Mouse (Mus musculus) bone marrow macrophage, adult 2 months (primary cell): ENCODE results near the gene Trub2. TPM values are rescaled to one million over a fixed set of nuclear protein-coding genes. Genes with fewer than 3 reads are reported as not detected.

ENCODE experiments used
- H3K27ac ChIP-seq: 2 replicates; pipeline ENCODE4 v1.5.1; 2012; ENCODE audit warnings: low read depth, low read length; ENCODE audit not compliant: insufficient read depth
- H3K4me1 ChIP-seq: 2 replicates; pipeline ENCODE4 v1.6.1; 2012; ENCODE audit warnings: low read length; ENCODE audit not compliant: control insufficient read depth, insufficient read depth
- H3K4me3 ChIP-seq: 2 replicates; pipeline ENCODE4 v1.5.1; 2012; ENCODE audit warnings: mild to moderate bottlenecking, low read length, moderate library complexity; ENCODE audit not compliant: insufficient read depth
- CTCF ChIP-seq: IDR thresholded peaks from 2 replicates; pipeline ENCODE4 v1.5.1; 2012; ENCODE audit warnings: low read depth, mild to moderate bottlenecking, low read length, moderate library complexity
- POLR2A ChIP-seq: IDR thresholded peaks from 2 replicates; pipeline ENCODE4 v1.6.1; 2012; ENCODE audit warnings: mild to moderate bottlenecking, low read depth, low read length, borderline replicate concordance
- polyA plus RNA-seq: library from polyadenylated mRNA; stranded (reverse); fragments of >200 nt; gene quantifications from 2 replicates; pipeline ENCODE4 v1.2.4, GENCODE M21; 2012; ENCODE audit not compliant: missing spikeins, insufficient read depth, insufficient read length

The Trub2 gene
- polyA plus RNA-seq, 1 experiment: 19.0 TPM

- TF ChIP-seq CTCF (no peak), POLR2A (no peak)
- Histone ChIP-seq H3K27ac (peak overlapping the region; percentile 8; the same call in 1 of the 2 replicates), H3K4me1 (peaks cover 24% of the 10 kb centered on the region), H3K4me3 (no peak overlapping the region)
These were observed 15.0 kb downstream of the Trub2 start for GRCm38 (mm10) chr2:29773323-29773722.

GRCm38 (mm10) chr2:29771611-29772461 lies 16.5 kb downstream of the Trub2 start:
- peak overlapping the region; percentile 59 for H3K27ac ChIP-seq
- H3K4me3 ChIP-seq: no peak overlapping the region
- H3K4me1 ChIP-seq: peaks cover 24% of the 10 kb centered on the region
- TF ChIP-seq CTCF (no peak), POLR2A (no peak)

- Histone ChIP-seq H3K27ac (no peak overlapping the region), H3K4me1 (peaks cover 24% of the 10 kb centered on the region), H3K4me3 (no peak overlapping the region)
- TF ChIP-seq POLR2A (no peak), CTCF (no peak)
These were observed 18.1 kb downstream of the Trub2 start for GRCm38 (mm10) chr2:29770162-29770561.

GRCm38 (mm10) chr2:29768901-29769300 lies 19.4 kb downstream of the Trub2 start:
- peaks cover 24% of the 10 kb centered on the region for H3K4me1 ChIP-seq
- no peak overlapping the region for H3K4me3 ChIP-seq
- H3K27ac ChIP-seq: no peak overlapping the region
- TF ChIP-seq CTCF (no peak), POLR2A (no peak)

- TF ChIP-seq POLR2A (0 out of 2 replicates have a peak, but pooled peaks have one; percentile 19), CTCF (no peak)
- Histone ChIP-seq H3K4me1 (peaks cover 20% of the 10 kb centered on the region), H3K27ac (no peak overlapping the region), H3K4me3 (no peak overlapping the region)
These were observed 20.2 kb downstream of the Trub2 start for GRCm38 (mm10) chr2:29767976-29768709.

- Histone ChIP-seq H3K4me3 (no peak overlapping the region), H3K4me1 (no peaks in the 10 kb centered on the region), H3K27ac (no peak overlapping the region)
- TF ChIP-seq POLR2A (no peak), CTCF (peak; percentile 78)
These were observed 23.5 kb downstream of the Trub2 start for GRCm38 (mm10) chr2:29764831-29765230.

GRCm38 (mm10) chr2:29755693-29756092 lies 32.6 kb downstream of the Trub2 start:
- no peak overlapping the region for H3K4me3 ChIP-seq
- TF ChIP-seq POLR2A (no peak), CTCF (no peak)
- H3K4me1 ChIP-seq: no peaks in the 10 kb centered on the region
- no peak overlapping the region for H3K27ac ChIP-seq

- Histone ChIP-seq H3K4me1 (peaks cover 2% of the 10 kb centered on the region; the same call in 1 of the 2 replicates), H3K4me3 (no peak overlapping the region), H3K27ac (no peak overlapping the region)
- no peak for TF ChIP-seq POLR2A
- no peak for TF ChIP-seq CTCF
These were observed 35.9 kb downstream of the Trub2 start for GRCm38 (mm10) chr2:29752397-29752796.

- Histone ChIP-seq H3K4me3 (no peak within 1 kb of the TSS), H3K4me1 (peaks cover 3% of the 10 kb centered on the region; the same call in 1 of the 2 replicates), H3K27ac (no peak within 1 kb of the TSS)
- TF ChIP-seq POLR2A (no peak), CTCF (no peak)
These were observed 36.8 kb downstream of the Trub2 start, which contains the start of gene Gm13420 for GRCm38 (mm10) chr2:29751497-29751896. Gene Gm13420, minus strand, starts transcription at chr2:29751685.

- H3K4me1 ChIP-seq: peaks cover 3% of the 10 kb centered on the region; the same call in 1 of the 2 replicates
- H3K4me3 ChIP-seq: no peak overlapping the region
- TF ChIP-seq POLR2A (no peak), CTCF (no peak)
- no peak overlapping the region for H3K27ac ChIP-seq
These were observed 39.8 kb downstream of the Trub2 start for GRCm38 (mm10) chr2:29748499-29748898.
